Mouse (Mus musculus) megakaryocyte-erythroid progenitor cell, adult 5 weeks (primary cell): ENCODE measurements around the gene Cbr1. TPM values are rescaled to one million over a fixed set of nuclear protein-coding genes. Genes with fewer than 3 reads are reported as not detected.

Experiments
- polyA plus RNA-seq: library from polyadenylated mRNA; stranded (reverse); fragments of >175 nt; gene quantifications from 2 replicates; pipeline ENCODE4 v1.2.3, GENCODE M21; 2012

Gene Cbr1
- 57.0 and 79.2 TPM in 2 replicates for polyA plus RNA-seq

GRCm38 (mm10) chr16:93605553-93605952 lies at the start of gene Cbr1:
Gene Cbr1 (plus strand): TSS chr16:93605853.

GRCm38 (mm10) chr16:93603439-93604212 lies 2.0 kb upstream of the Cbr1 start, which contains the start of gene Setd4:
Gene Setd4 (minus strand): TSS chr16:93604063.

GRCm38 (mm10) chr16:93627761-93628400 lies 22.2 kb downstream of the Cbr1 start, which contains the start of gene Gm5678:
Gene Gm5678 (plus strand): TSS chr16:93628097.

Other genes with a start within 250 kb of the Cbr1 start
- 2.3 and 2.8 TPM in 2 replicates for gene Setd4, start 1.8 kb upstream of the Cbr1 start, polyA plus RNA-seq
- gene Gm5678, start 22.2 kb downstream of the Cbr1 start, polyA plus RNA-seq, result not detected in 2 replicates
- gene Cbr3, start 77.4 kb downstream of the Cbr1 start, polyA plus RNA-seq, result 1.3 TPM in 2 replicates
- gene Dop1b, start 106.1 kb downstream of the Cbr1 start, polyA plus RNA-seq, result 14.0 and 19.2 TPM in 2 replicates
- 15.1 and 19.5 TPM in 2 replicates for gene Morc3, start 226.3 kb downstream of the Cbr1 start, polyA plus RNA-seq